Mouse (Mus musculus) limb, embryonic 10.5 days (tissue): ENCODE results near the gene Rnf217. TPM values are rescaled to one million over a fixed set of nuclear protein-coding genes. Genes with fewer than 3 reads are reported as not detected.

Experiments
- DNase-seq: peaks from one replicate; pipeline ENCODE4 v3.0.0-alpha.2; 2017; ENCODE audit warnings: low spot score
- H3K27ac ChIP-seq: fragments of 300-500 bp; sonication (generic); 2 replicates; pipeline ENCODE4 v1.5.1; 2016; ENCODE audit warnings: mild to moderate bottlenecking
- H3K27me3 ChIP-seq: fragments of 300-500 bp; sonication (generic); 2 replicates; pipeline ENCODE4 v1.6.1; 2016; ENCODE audit warnings: low read depth, mild to moderate bottlenecking; ENCODE audit not compliant: poor library complexity, severe bottlenecking
- H3K36me3 ChIP-seq: fragments of 300-500 bp; sonication (generic); 2 replicates; pipeline ENCODE4 v1.6.1; 2016; ENCODE audit warnings: mild to moderate bottlenecking, moderate library complexity
- H3K4me1 ChIP-seq: fragments of 300-500 bp; sonication (generic); 2 replicates; pipeline ENCODE4 v1.6.1; 2016
- H3K4me3 ChIP-seq: fragments of 300-500 bp; sonication (generic); 2 replicates; pipeline ENCODE4 v1.5.1; 2016; ENCODE audit warnings: mild to moderate bottlenecking, moderate library complexity
- H3K9me3 ChIP-seq: fragments of 300-500 bp; sonication (generic); replicated peaks from 2 replicates; pipeline ENCODE4 v1.6.1; 2016; ENCODE audit warnings: mild to moderate bottlenecking
- WGBS: fragments of 180-500 bp; shearing (Covaris S2); methylation state at CpG from one replicate; pipeline ENCODE4 v1.1.7; 2016; 5-methylcytosine and 5-hydroxymethylcytosine counted together
- polyA plus RNA-seq: library from polyadenylated mRNA; unstranded; fragments of >200 nt; fragmentation: Nextera tagmentation; extraction: Ambion mirVana; gene quantifications from 2 replicates; pipeline ENCODE4 v1.2.1, GENCODE M21; 2016

The Rnf217 gene
- polyA plus RNA-seq, 1 experiment from 2014 or later, result 0.99 TPM

- Histone ChIP-seq H3K4me3 (no peak overlapping the region), H3K27me3 (no peaks in the 10 kb centered on the region), H3K36me3 (no peaks in the 10 kb centered on the region), H3K27ac (no peak overlapping the region), H3K9me3 (no peaks in the 10 kb centered on the region), H3K4me1 (peaks cover 5% of the 10 kb centered on the region; the same call in 1 of the 2 replicates)
- 52% methylated on average over 1 of the region's 1 CpGs for WGBS
- DNase-seq, result no peak
Measured at GRCm38 (mm10) chr10:31447083-31447482, 161.9 kb downstream of the Rnf217 start.

GRCm38 (mm10) chr10:31445291-31446124 is 163.5 kb downstream of the Rnf217 start, which contains the start of gene Tpd52l1:
TSS of gene Tpd52l1 (minus strand) at chr10:31445958.
- peak within 1 kb of the TSS; percentile 90 for H3K27ac ChIP-seq
- H3K4me3 ChIP-seq, result peak within 1 kb of the TSS; percentile 78
- no peaks in the 10 kb centered on the region for H3K36me3 ChIP-seq
- H3K9me3 ChIP-seq, result no peaks in the 10 kb centered on the region
- H3K4me1 ChIP-seq, result peaks cover 5% of the 10 kb centered on the region; the same call in 1 of the 2 replicates
- DNase-seq, result peak; percentile 94
- no peaks in the 10 kb centered on the region for H3K27me3 ChIP-seq
- 1% methylated on average over 59 of the region's 59 CpGs for WGBS

GRCm38 (mm10) chr10:31444206-31444605 is 164.8 kb downstream of the Rnf217 start:
- peaks cover 5% of the 10 kb centered on the region; the same call in 1 of the 2 replicates for H3K4me1 ChIP-seq
- H3K36me3 ChIP-seq, result no peaks in the 10 kb centered on the region
- DNase-seq, result no peak
- H3K4me3 ChIP-seq, result no peak overlapping the region
- no peaks in the 10 kb centered on the region for H3K9me3 ChIP-seq
- H3K27me3 ChIP-seq, result no peaks in the 10 kb centered on the region
- no peak overlapping the region for H3K27ac ChIP-seq
- 78% methylated on average over 7 of the region's 7 CpGs for WGBS

Other genes starting within 250 kb of the Rnf217 start
- 31.7 and 33.9 TPM in 2 replicates for gene Tpd52l1, start 163.2 kb downstream of the Rnf217 start, polyA plus RNA-seq